Mouse (Mus musculus): Measurements from ENCODE around the gene Lair1. TPM values are rescaled to one million over a fixed set of nuclear protein-coding genes. Genes with fewer than 3 reads are reported as not detected.

Gene Lair1
- not detected for polyA plus RNA-seq (2012; fragmentation: generic; extraction: Trizol)

DNA sequence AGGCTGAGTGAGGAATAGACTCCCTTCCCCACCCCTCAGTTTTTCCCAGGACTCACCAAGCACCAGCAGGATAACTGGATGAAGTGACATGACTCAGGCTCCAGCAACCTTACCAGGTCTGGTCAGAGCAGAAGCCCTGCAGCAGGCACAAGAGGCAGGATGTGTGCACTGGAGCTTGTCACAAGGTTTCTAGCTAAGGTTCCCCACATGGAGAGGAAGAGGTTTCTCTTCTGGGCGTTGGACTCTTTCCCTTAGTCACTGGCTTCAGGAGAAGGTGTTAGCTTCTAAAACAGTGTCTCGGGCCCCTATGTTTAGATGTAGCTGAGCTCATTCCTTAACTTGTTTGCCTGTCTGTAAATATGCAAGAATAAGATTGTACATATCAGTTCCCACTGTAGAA is at the start of gene Lair1:
TSS of gene Lair1 (minus strand) at position 192 of the 400 bp plus-strand sequence.

Other genes with a start within 250 kb of the Lair1 start
- gene Gm15448, start 237.5 kb downstream of the Lair1 start, polyA plus RNA-seq (2012; fragmentation: generic; extraction: Trizol): not detected
- not detected for gene Pira2, start 218.2 kb downstream of the Lair1 start, polyA plus RNA-seq (2012; fragmentation: generic; extraction: Trizol)
- not detected for gene Gm14548, start 165.1 kb downstream of the Lair1 start, polyA plus RNA-seq (2012; fragmentation: generic; extraction: Trizol)
- gene Lilra6, start 147.7 kb downstream of the Lair1 start, polyA plus RNA-seq (2012; fragmentation: generic; extraction: Trizol): not detected
- under 1 TPM; 0.02 to 0.17 TPM for gene Ttyh1, start 56.2 kb upstream of the Lair1 start, polyA plus RNA-seq (2012; fragmentation: generic; extraction: Trizol)
- gene Leng8, start 73.8 kb upstream of the Lair1 start, polyA plus RNA-seq (2012; fragmentation: generic; extraction: Trizol): 10 to 100 TPM in 1 of 2 experiments, 1 to 10 TPM in 1; 7.4 to 45.8 TPM
- gene Leng9, start 87.2 kb upstream of the Lair1 start, polyA plus RNA-seq (2012; fragmentation: generic; extraction: Trizol): 1 to 10 TPM; 4.0 to 7.0 TPM
- 10 to 100 TPM in 1 of 2 experiments, 1 to 10 TPM in 1; 4.1 to 27.2 TPM for gene Cdc42ep5, start 101.7 kb upstream of the Lair1 start, polyA plus RNA-seq (2012; fragmentation: generic; extraction: Trizol)
- not detected for gene Lilra5, start 174.6 kb upstream of the Lair1 start, polyA plus RNA-seq (2012; fragmentation: generic; extraction: Trizol)